Mouse (Mus musculus) ES-Bruce4 (cell line): ENCODE measurements around the gene Mgat4a.

ENCODE experiments used
- CTCF ChIP-seq: IDR thresholded peaks from one replicate; pipeline ENCODE4 v1.8.1; 2011; ENCODE audit warnings: low read depth, low read length
- POLR2A ChIP-seq: IDR thresholded peaks from one replicate; pipeline ENCODE4 v1.8.1; 2011; ENCODE audit warnings: low read length; ENCODE audit not compliant: insufficient read depth

GRCm38 (mm10) chr1:37479759-37480158 lies 61.1 kb downstream of the Mgat4a start:
- TF ChIP-seq POLR2A: no peak
- TF ChIP-seq CTCF: no peak
